9 mouse cellular contexts compared by ENCODE assay signal in the genomic region with DNA sequence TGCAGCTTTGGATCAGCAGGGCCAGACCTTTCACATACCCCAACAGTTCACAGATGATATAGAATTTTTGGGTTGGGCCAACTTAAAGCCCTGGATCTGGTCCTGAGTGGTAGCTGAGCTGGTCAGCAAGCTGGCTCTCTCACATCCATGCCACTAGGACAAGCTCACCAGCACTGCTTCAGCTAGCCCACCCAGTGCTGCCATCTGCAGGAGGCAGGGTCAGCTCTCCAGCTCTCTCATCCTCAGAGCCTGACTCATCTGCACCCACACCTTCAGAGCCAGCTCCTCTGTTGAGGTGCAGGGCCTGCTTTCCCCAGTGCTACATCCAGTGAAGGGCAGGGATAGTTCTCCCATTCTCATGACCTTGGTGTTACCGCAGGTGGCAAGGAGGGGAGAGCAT. TPM values are rescaled to one million over a fixed set of nuclear protein-coding genes. Genes with fewer than 3 reads are reported as not detected.
DNase-seq lines count a peak whose midpoint lies in the region; ATAC-seq and TF ChIP-seq lines count a peak whose summit lies in the region.
"Had no signal": no experiment of that assay in that cellular context is flagged by ENCODE, and none has a peak within 500 bp of the region (broad histone marks: within the 10 kb centered on the region; RNA-seq: fewer than 3 reads in every experiment).

No protein-coding gene starts in this region.

- no peak for TF ChIP-seq POLR2A in embryonic fibroblast, embryonic 13.5 days (IDR thresholded peaks at IDR 0.05; ENCODE audit: low read depth, low read length)

- peak; percentile 49; the same call in 1 of the 2 replicates for TF ChIP-seq CTCF in embryonic fibroblast, embryonic 13.5 days (IDR thresholded peaks at IDR 0.05; ENCODE audit: borderline replicate concordance, insufficient read depth, low read length)

- no peak overlapping the region for H3K4me3 ChIP-seq in embryonic fibroblast, embryonic 13.5 days (ENCODE audit: insufficient read depth, low read length)
- no peak overlapping the region for H3K4me3 ChIP-seq in forebrain, embryonic 16.5 days (replicated peaks; ENCODE audit: low read length)
- H3K4me3 ChIP-seq: liver, embryonic 15.5 days had no signal

- H3K36me3 ChIP-seq in forebrain, embryonic 16.5 days (ENCODE audit: control insufficient read depth, insufficient read depth), result no peaks in the 10 kb centered on the region
- H3K36me3 ChIP-seq: liver, embryonic 15.5 days had no signal

- no peak for ATAC-seq in forebrain, embryonic 16.5 days

- no peaks in the 10 kb centered on the region for H3K9me3 ChIP-seq in forebrain, embryonic 16.5 days (ENCODE audit: control insufficient read depth, low read length)
- H3K9me3 ChIP-seq: liver, embryonic 15.5 days had no signal

- DNase-seq in heart, postnatal 4 days, result peak; percentile 27
- no peak for DNase-seq in heart, adult 9 months (ENCODE audit: low spot score in 2 of 2)
- DNase-seq in testis, postnatal 10 days (ENCODE audit: low spot score), result peak; percentile 56
- no peak for DNase-seq in testis, postnatal 14 days (ENCODE audit: low spot score)
- peak; percentile 66 for DNase-seq in thymus, postnatal 4 days
- no peak for DNase-seq in yolk sac, embryonic 10.5 days (ENCODE audit: low spot score)

- no peaks in the 10 kb centered on the region for H3K4me1 ChIP-seq in embryonic fibroblast, embryonic 13.5 days (ENCODE audit: control insufficient read depth, insufficient read depth, low read length)
- no peaks in the 10 kb centered on the region for H3K4me1 ChIP-seq in forebrain, embryonic 16.5 days (replicated peaks; ENCODE audit: control insufficient read depth, insufficient read depth, low read length)
- H3K4me1 ChIP-seq: liver, embryonic 15.5 days had no signal

- H3K4me2 ChIP-seq in forebrain, embryonic 16.5 days (ENCODE audit: low read length), result no peak overlapping the region
- H3K4me2 ChIP-seq: liver, embryonic 15.5 days had no signal

- WGBS in forebrain, embryonic 16.5 days, result 70% methylated on average over 1 of the region's 1 CpGs

- H3K9ac ChIP-seq in forebrain, embryonic 16.5 days (replicated peaks; ENCODE audit: low read depth, low read length), result no peak overlapping the region
- H3K9ac ChIP-seq: liver, embryonic 15.5 days had no signal

- no peaks in the 10 kb centered on the region for H3K27me3 ChIP-seq in forebrain, embryonic 16.5 days (replicated peaks; ENCODE audit: control insufficient read depth, insufficient read depth, low read length)
- H3K27me3 ChIP-seq: liver, embryonic 15.5 days had no signal

- no peak overlapping the region for H3K27ac ChIP-seq in embryonic fibroblast, embryonic 13.5 days (ENCODE audit: insufficient read depth, low read length)
- no peak overlapping the region for H3K27ac ChIP-seq in forebrain, embryonic 16.5 days (ENCODE audit: low read length)
- H3K27ac ChIP-seq: liver, embryonic 15.5 days had no signal

RNA-seq across cellular contexts. Expression of a gene that starts 23.6 kb away (rescaled TPM):
- total RNA-seq in heart, postnatal 4 days (2021), result 10 to 100 TPM; 69.2 to 70.5 TPM
- polyA plus RNA-seq in embryonic fibroblast, embryonic 13.5 days (2011; ENCODE audit: insufficient read length, low read depth, missing spikeins), result 158 and 166 TPM in 2 replicates
- polyA plus RNA-seq in forebrain, embryonic 16.5 days (2015; fragmentation: Nextera tagmentation; extraction: Ambion mirVana), result 233 and 243 TPM in 2 replicates

RNA-seq across cellular contexts. Expression of a gene that starts 24.7 kb away (rescaled TPM):
- total RNA-seq in heart, postnatal 4 days (2021), result 1 to 10 TPM; 4.3 to 5.0 TPM
- 1.8 and 2.8 TPM in 2 replicates for polyA plus RNA-seq in embryonic fibroblast, embryonic 13.5 days (2011; ENCODE audit: insufficient read length, low read depth, missing spikeins)
- 5.1 and 6.7 TPM in 2 replicates for polyA plus RNA-seq in forebrain, embryonic 16.5 days (2015; fragmentation: Nextera tagmentation; extraction: Ambion mirVana)

RNA-seq across cellular contexts. Expression of a gene that starts 24.9 kb away (rescaled TPM):
- 1 to 10 TPM; 3.2 to 3.7 TPM for total RNA-seq in heart, postnatal 4 days (2021)
- 1.3 and 3.4 TPM in 2 replicates for polyA plus RNA-seq in embryonic fibroblast, embryonic 13.5 days (2011; ENCODE audit: insufficient read length, low read depth, missing spikeins)
- 11.3 and 12.5 TPM in 2 replicates for polyA plus RNA-seq in forebrain, embryonic 16.5 days (2015; fragmentation: Nextera tagmentation; extraction: Ambion mirVana)

RNA-seq across cellular contexts. Expression of a gene that starts 47.7 kb away (rescaled TPM):
- 1 to 10 TPM; 4.0 to 8.8 TPM for total RNA-seq in heart, postnatal 4 days (2021)
- 12.9 and 17.2 TPM in 2 replicates for polyA plus RNA-seq in embryonic fibroblast, embryonic 13.5 days (2011; ENCODE audit: insufficient read length, low read depth, missing spikeins)
- polyA plus RNA-seq in forebrain, embryonic 16.5 days (2015; fragmentation: Nextera tagmentation; extraction: Ambion mirVana), result 23.7 and 25.5 TPM in 2 replicates

RNA-seq across cellular contexts. Expression of a gene that starts 49.4 kb away (rescaled TPM):
- total RNA-seq in heart, postnatal 4 days (2021), result 10 to 100 TPM in 1 of 2 experiments, 1 to 10 TPM in 1; 9.3 to 11.4 TPM
- 8.5 and 11.0 TPM in 2 replicates for polyA plus RNA-seq in embryonic fibroblast, embryonic 13.5 days (2011; ENCODE audit: insufficient read length, low read depth, missing spikeins)
- 13.3 and 13.5 TPM in 2 replicates for polyA plus RNA-seq in forebrain, embryonic 16.5 days (2015; fragmentation: Nextera tagmentation; extraction: Ambion mirVana)

Comparison
In these comparisons a context has a peak if more than half of its experiments do, and no peak if none do; other contexts are left out.
1. DNase-seq: peak in heart, postnatal 4 days (single experiment), testis, postnatal 10 days (single experiment) and thymus, postnatal 4 days (single experiment); none in heart, adult 9 months (0 of 2), testis, postnatal 14 days (single experiment) and yolk sac, embryonic 10.5 days (single experiment).